Mouse (Mus musculus) mouse trophoblast stem cell (cell line): ENCODE data around the gene Csf2rb.
"Not testable (repeated sequence)": the region's sequence is repeated elsewhere in the genome, so short reads cannot be mapped to it uniquely, and the experiment has no call there.

Experiments used
- in situ Hi-C, 2 experiments: fragments of 300-500 bp; cut with MseI, MboI; formaldehyde crosslinking; loops; 2 replicates in 1 of 2; 3 replicates in 1 of 2; pipeline ENCODE4 v1.15.1; 2025

Gene Csf2rb

DNA sequence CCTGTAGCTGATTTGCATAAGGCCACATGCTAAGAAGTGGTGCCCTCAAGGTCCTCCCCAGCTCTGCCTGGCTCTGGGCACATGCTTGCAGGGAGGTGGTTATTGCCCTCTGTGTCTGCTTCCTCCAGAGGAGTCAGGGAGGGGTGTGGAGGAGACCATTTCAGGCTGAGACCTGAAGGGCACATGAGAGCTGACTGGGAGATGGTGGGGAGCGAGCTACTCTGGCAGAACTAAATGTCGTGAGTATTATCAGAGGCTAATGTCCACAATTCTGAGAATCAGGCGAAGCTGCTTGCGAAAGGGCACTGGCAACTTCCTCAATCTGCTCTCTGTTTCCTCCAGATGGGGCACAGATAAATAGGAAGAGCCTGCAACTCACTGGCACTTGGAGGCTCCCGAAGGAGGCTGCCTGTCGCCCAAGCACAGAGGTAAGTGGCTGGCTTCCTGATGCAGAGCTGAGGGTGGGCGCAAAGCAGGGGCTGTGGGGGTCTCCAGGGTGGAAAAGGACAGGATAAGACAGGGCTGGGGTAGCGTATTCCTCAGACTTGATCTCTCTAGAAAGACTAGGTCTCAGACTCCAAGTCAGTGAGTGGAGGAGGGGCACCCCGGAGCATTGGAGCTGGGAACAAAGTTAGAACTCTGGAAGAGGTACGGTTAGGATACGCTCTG lies at the start of gene Csf2rb:
Csf2rb (plus strand) TSS at position 82 of the 669 bp plus-strand sequence.
- in situ Hi-C loops = loop anchor here in 1 of 2 experiments (10.0 kb wide), 1 partner anchor 71 kb away; no protein-coding TSS in a partner anchor

DNA sequence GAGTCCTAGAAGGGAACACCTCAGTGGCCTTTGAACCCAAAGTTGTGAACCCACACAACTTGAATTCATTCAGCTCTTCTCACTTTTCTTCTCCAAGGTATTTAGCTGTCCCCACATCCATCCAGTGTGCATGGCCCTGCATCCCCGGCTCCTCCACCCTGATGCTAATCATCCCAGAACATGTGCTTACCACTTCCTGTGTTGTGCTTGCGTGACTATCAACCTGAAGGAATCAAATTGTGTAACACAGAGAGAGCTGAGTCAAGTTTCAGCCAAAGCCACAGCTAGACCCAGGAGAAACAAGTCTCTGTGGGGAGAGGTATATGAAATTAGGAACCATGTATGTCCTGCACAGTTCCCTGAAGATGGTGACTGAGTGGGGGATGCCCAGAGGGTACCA lies 47.2 kb upstream of the Csf2rb start:
- in situ Hi-C loops = no loop called here

DNA sequence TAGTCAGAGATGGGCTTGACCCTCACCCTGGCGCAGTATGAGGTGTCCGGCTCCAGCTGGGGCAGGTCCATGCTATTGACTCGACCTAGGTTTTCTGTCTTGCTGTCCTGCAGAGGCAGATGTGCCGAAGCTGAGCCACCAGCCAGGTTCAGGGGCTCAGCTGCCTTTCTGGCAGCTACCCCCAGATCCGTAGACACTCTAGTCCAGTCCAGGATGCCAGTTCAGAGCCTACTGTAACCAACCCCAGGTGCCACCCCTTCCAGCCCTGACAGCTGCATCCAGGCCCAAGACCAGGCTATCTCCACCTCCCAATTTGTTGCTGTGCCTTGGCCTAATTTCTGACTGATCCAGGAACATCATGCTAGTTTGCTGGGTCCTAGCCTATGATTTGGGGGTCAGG lies 37.6 kb upstream of the Csf2rb start:
- in situ Hi-C loops = no loop called here

DNA sequence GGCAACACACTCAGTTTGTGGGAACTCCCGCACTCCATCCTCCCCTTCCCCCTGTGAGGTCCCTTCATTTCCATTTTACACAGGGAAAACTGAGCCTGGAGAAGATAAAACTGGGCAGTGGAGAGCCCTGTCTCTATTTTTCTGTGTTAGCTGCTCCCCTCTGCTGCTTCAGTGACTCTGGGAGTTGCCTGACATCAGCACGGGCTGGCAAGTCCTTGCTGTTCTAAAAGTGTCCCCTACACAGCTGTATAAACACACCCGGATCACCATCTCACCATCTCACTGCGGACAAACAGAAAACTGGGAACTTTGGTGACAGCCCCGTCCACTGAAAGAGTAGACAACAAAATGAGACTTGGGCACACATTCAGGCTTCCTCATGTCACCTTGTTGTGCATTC lies 35.8 kb upstream of the Csf2rb start:
- in situ Hi-C loops = not testable (repeated sequence)

DNA sequence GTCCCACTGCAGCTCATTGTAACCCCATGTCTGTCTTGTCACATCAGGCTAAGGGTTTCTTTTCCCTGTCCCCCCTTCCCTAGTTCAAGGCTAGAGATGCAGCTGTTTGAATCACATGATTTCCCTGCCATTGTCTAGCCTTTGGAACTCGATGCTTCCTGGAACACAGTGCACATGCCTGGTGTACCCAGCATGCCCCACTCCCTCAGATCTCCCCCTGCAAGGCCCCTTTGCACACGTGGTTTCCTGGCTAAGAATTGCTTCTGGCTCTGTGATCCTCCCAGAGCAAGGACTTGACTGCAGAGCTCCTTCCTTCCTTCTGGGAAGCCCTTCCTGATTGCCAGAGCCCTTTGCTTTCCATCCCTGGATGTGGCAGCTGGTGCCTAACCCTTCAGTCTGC lies 32.3 kb upstream of the Csf2rb start:
- in situ Hi-C loops = not testable (repeated sequence)

DNA sequence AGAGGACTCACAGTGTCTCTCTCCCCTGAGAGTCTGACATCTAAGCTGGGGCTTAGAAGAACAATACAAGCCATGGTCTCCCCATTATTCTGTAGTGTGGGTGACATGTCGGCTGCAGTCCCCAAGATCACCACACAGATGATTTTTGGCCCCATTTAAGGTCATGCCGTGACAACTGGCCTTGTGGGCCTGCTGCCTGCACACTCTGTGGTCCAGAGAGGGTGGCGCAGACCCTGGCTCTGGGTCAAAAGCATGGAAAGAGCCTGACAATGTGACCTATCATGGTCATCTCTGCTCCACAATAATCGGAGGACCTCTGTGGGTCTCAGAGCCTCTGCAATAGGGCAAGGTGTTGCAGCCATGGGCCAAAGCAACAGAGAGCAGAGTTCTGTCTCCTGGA lies 31.8 kb upstream of the Csf2rb start:
- in situ Hi-C loops = no loop called here

DNA sequence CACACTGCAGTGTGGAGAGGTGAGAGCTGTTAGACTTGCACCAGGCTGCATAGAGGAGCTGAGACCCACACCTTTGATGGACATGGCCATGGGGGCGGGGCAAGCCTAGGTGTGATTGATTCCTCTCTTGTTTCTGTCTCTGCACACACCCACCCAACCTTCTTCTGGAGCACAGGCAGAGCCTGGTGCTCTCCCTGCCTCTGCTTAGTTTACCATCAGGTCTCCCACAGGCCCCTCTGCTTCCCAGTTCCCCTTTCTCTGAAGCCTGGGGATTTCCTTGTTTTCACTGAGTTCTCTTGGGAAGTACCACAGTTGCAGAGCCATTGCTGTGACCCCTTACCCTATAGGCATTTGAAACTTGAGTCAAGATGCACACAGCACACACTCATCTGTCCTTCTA lies 27.0 kb upstream of the Csf2rb start:
- in situ Hi-C loops = no loop called here

DNA sequence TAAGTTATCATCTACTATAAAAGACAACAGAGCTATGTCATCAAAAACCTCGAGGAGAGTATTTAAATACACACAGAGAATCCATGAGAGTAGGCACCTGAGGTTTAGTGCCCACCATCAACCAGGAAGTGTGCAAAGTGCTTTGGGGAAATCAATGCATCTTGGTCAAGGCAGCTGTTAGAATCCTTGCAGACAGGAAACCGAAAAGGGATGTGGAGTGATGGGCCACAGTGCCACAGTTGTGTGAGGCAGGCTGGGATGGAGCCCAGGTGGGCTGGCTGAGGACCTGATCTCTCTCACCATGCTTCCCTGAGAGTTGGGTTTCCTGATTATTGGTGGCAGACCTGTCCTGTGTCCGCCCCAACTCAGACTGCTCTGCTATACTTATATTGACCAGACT lies 25.9 kb upstream of the Csf2rb start:
- in situ Hi-C loops = no loop called here

DNA sequence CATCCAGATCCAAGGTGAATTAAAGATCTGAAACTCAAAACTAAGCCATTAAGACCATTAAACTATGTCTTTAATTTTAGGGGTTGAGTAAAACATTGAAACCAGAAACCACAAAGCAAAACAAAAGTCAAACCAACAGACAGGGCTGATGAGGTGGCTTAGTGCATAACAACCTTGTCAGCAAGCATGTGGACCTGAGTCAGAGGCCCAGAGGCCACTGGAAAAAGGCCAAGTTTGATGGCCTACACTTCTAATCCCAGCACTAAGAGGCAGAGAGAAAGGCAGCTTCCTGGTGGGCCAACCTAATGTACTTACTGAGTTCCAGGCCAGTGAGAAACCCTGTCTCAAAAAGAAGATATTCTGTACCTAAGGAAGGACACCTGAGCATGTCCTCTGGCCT lies 24.8 kb upstream of the Csf2rb start:
- in situ Hi-C loops = no loop called here

DNA sequence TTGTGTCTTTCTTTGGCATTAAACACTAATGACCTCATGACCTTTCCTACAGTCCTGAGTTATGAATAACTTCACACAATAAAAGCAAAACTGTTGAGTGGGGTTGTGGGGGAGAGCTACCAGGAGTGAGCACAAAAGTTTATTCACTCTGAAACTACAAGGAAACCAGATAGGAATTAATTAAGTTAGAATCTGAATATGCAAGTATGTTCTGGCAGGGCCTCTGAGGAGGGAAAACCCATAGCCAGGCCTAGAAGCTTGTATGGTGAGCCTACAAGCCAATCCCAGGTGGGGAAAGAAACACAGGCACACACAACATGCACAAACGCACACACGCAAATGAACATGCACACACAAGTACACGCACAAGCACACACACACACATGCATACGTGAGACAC lies 22.8 kb upstream of the Csf2rb start:
- in situ Hi-C loops = no loop called here

DNA sequence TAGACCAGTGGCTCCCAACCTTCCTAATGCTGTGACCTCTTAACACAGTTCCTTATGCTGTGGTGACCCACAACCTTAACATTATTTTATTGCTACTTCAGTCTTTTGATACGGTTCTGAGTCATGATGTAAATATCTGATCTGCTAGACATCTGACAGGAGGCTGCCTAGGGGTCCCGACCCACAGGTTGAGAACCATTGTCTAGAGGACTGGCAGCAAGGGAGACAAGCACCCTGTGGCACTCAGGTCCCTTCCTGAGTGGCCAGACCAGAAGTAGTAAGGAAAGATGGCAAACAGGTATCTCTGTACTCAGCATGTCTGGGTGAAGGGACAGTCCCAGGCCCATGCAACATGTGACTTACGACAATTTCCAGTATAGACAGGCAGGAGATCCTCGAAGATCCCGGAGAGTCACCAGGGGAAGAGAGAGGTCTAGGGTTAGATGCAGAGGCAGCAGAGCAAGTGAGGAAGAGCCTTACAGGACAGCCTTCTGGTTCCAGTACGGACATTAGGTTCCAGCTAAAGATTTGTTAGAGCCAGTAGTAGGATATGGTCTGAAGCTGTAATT lies 21.8 kb upstream of the Csf2rb start:
- in situ Hi-C loops = no loop called here

DNA sequence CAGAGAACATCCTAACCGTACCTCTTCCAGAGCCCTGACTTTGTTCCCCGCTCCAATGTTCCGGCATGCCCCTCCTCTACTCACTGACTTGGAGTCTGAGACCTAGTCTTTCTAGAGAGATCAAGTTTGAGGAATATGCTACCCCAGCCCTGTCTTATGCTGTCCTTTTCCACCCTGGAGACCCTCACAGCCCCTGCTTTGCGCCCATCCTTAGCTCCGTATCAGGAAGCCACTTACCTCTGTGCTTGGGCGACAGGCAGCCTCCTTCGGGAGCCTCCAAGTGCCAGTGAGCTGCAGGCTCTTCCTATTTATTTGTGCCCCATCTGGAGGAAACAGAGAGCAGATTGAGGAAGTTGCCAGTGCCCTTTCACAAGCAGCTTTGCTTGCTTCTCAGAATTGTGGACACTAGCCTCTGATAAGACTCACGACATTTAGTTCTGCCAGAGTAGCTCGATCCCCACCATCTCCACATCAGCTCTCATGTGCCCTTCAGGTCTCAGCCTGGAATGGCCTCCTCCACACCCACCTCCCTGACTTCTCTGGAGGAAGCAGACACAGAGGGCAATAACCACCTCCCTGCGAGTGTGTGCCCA lies 20.1 kb upstream of the Csf2rb start, which contains the start of gene Csf2rb2:
Csf2rb2 (minus strand) TSS at position 381 of the 593 bp plus-strand sequence.
- in situ Hi-C loops = no loop called here

DNA sequence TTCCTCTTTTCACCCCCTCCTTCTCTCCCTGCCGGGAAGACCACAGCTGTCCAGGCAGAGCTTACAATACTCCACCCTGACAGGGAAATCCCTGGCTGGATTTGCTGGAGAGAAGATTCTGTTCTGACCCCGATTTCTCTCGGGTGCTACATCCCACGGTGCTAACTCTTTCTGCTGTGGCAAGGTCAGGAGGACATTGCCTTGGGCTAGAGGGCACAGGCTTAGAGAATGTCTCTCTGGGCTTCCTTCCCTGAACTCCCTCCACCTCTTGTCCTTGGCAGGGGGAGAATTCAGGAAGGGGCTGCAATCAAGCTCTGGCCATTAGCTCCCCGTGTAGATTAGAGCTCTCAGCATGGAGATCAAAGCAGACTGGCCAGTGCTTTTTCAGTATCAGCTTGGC lies 15.7 kb upstream of the Csf2rb start:
- in situ Hi-C loops = no loop called here

DNA sequence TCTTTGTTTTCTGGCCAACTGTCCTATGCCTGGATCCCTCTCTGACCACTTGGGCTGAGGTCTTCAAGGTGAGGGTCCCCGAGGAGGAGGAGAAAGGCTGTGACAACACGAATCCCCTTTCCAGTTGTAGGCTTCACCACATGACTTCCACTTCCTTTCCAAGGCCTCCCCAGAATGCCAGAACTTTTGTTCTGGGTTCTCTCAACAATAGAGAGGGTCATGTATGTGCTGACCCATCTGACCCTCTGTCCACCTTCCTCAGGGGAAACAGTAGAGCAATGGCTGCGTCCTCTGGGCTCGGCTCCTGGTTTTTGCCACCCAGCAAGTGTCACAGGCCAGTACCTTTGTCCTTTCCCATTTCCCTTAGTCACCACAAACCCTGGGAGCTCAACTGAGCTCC lies 14.6 kb upstream of the Csf2rb start:
- in situ Hi-C loops = no loop called here

DNA sequence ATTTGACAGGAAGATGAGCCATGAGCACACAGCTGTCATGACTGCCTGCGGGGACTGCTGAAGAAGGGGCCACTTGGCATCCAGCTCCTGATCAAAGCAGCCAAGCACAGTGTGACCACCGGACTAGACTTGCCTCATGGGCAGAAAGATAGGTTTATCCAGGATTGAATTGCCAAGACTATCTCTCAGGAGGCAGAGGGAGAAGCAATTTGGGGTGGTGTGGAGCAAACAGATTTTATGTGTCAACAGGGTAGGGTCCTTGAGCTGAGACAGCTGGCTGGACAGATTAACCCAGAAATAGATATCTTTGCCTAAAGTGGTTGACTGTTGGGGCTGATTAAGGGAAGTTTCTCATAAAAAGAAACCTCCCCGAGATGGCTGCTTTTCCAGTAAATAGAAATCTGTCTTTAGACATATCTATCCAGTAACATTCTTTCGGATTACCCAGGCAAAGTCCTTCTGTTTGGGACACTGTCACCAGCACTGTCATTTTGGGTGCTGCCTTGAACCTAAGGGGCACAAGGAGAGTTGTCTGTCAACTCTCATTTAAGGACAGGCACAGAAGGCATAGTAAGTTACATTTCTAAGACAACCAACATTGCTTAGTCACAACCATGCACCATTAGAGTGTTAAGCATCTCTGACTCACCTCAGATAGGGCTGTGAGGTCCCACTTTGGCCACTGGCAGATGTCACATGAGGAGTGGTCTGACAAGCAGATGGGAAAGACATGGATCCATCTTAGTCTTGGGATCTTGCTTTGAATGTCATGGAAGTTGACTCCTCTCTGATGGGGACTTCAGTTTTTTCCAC lies 12.9 kb upstream of the Csf2rb start:
- in situ Hi-C loops = not testable (repeated sequence)

DNA sequence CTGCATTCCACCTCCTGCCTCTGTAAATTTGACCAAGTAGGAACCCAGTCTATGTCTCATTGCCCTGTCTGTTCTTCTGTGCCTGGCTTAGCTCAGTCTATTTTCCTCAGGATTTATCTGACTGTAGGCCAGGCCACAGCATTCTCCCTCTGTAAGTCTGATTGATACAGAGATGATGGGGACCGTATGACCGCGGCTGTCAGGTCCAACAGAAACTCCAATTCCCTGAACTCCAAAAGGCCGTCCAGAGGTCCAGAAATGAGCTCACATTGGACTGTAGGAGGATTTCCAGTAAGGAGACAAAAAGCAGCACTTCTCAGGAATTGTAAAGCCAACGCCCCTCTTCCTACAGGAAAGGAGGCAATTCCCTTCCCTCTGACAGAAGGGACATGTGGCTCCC lies 11.9 kb upstream of the Csf2rb start:
- in situ Hi-C loops = not testable (repeated sequence)

DNA sequence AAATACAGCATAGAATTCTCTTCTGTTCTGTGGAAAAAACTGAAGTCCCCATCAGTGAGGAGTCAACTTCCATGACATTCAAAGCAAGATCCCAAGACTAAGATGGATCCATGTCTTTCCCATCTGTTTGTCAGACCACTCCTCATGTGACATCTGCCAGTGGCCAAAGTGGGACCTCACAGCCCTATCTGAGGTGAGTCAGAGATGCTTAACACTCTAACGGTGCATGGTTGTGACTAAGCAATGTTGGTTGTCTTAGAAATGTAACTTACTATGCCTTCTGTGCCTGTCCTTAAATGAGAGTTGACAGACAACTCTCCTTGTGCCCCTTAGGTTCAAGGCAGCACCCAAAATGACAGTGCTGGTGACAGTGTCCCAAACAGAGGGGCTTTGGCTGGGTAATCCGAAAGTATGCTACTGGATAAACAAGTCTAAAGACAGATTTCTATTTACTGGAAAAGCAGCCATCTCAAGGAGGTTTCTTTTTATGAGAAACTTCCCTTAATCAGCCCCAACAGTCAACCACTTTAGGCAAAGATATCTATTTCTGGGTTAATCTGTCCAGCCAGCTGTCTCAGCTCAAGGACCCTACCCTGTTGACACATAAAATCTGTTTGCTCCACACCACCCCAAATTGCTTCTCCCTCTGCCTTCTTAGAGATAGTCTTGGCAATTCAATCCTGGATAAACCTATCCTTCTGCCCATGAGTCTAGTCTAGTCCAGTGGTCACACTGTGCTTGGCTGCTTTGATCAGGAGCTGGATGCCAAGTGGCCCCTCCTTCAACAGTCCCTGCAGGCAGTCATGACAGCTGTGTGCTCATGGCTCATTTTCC lies 7.0 kb upstream of the Csf2rb start:
- in situ Hi-C loops = not testable (repeated sequence)

DNA sequence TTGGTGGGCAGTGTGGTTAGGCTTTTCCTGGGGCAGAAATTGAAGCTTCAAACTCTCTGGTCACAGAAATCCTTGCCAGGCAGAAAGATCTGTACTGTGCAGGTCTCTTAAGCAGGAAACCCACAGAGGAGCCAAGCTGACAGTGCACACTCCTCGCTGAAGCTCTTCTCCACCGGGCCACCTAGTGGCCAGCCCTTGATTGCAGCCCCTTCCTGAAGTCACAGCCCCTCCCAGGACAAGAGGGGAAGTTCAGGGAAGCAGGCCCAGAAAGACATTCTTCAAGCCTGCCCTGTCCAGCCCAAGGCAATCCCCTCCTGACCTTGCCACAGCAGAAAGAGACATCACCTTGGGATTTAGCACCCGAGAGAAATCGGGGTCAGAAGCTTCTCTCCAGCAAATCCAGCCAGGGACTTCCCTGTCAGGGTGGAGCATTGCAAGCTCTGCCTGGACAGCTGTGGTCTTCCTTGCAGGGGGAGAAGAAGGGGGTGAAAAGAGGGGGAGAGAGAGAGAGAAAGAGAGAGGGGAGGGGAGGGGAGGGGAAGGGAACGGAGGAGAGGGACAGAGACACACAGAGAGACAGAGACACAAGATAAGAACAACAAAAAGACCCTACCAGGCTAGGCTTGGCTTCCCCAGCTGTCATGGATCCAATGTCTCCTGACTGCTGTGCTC lies 4.6 kb upstream of the Csf2rb start:
- in situ Hi-C loops = loop anchor here in 1 of 2 experiments (10.0 kb wide), 1 partner anchor 66 kb away; no protein-coding TSS in a partner anchor

DNA sequence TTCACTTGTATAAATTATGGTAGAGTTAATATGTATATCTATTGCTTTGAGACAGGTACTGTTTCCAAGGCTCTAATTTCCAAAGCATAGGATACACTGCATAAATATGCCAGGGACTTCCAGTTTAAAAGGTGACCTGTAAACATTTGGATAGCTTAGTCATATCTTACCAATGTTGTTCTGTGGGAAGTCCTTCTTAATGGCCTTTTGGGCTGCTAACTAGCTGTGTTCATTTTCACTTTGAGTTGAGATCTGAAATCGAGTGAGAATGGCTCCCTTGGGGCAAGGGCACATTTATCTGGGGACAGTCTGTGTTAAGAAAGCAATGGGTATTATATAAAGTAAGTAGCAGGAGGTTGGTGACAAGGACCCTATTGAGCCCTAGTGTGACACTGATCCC lies 2.2 kb upstream of the Csf2rb start:
- in situ Hi-C loops = loop anchor here in 1 of 2 experiments (10.0 kb wide), 1 partner anchor 69 kb away; no protein-coding TSS in a partner anchor

DNA sequence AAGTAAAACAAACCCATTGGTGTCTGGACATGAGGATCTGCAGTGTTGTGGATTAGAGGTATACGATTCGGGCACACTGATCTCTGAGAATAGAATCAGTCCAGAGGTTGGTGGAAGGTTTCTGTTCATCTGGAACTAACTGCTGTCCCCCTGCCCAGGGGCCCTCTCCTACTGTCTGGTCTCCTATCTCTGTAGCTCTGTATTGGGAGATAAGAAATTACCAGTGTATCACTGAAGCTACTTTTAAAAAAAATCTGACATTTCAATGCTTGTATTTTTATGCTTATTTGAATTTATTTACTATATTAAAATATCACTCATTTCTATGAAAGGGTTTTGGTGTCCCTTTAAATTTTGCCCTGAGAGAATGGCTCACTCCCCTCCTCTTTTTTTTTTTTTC lies 1.3 kb upstream of the Csf2rb start:
- in situ Hi-C loops = loop anchor here in 1 of 2 experiments (10.0 kb wide), 1 partner anchor 69 kb away; no protein-coding TSS in a partner anchor

DNA sequence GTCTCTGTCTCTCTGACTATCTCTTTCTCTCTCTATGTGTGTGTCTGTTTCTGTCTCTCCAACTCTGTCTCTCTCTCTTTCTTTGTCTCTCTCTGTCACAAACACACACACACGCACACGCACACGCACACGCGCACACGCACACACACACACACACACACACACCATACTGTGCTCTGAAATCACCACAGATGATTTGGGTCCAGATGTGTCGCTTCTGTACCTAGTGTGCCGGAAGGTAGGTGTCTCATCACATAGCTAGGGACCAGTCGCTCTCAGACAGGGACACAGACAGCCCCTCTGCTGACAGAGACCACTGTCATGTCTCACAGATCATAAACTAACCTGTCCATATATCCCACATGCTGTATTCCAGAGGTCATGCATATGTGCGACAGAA lies 1.2 kb downstream of the Csf2rb start:
- in situ Hi-C loops = loop anchor here in 1 of 2 experiments (10.0 kb wide), 1 partner anchor 72 kb away; no protein-coding TSS in a partner anchor
